Mouse (Mus musculus) spleen, postnatal 14 days (tissue): ENCODE data around the gene Atp8a2.

Experiments
- DNase-seq, 2 experiments: peaks; one replicate each; pipeline ENCODE4 v3.0.0; 2021 to 2022; ENCODE audit warnings: low spot score in 2 of 2

Gene Atp8a2

DNA sequence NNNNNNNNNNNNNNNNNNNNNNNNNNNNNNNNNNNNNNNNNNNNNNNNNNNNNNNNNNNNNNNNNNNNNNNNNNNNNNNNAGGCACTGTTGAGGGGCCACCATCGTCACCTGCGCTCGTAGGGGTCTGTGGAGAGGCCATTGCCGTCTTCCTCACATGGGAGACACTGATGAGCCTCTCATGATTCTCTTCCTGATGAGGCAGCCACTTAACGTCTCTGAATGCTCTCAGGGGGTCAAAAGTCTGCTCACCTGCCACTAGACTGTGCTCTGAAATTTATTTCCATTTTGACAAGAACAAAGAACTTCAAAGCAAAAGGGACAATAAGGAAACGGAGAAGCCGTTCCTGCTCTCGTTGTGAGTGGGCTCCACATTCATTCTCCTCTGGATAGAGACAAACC is 277.1 kb downstream of the Atp8a2 start:
- DNase-seq = no peak

DNA sequence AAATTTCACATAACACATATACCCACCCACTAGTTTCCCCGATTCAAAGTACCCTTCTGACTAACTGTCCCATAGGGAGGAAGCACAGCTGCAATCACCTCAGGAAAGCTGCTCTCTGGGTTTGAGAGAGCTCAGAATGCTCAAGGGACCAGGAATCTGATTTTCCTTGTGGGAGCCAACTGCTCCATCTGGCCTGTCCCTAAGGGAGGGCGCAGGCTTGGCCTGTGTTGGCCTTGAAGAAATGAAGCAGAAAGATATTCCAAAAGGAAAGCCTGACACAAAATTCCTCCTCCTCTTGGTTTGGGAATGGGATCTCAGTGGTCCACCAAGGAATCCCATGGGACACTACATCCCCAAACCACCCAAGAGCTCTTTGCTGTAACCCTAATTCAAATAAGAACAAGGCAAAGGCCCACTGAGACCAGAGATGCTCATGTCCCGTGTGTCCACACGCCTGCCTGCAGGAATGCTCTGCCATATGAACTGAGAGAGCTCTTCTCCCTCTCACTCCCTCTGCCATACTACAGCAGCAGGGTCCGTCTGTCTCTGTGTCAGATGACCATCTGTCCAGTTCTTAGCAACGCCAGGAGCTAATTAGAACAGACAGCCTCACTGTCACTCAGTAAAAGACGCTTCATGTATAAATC is 293.4 kb downstream of the Atp8a2 start:
- no peak for DNase-seq

DNA sequence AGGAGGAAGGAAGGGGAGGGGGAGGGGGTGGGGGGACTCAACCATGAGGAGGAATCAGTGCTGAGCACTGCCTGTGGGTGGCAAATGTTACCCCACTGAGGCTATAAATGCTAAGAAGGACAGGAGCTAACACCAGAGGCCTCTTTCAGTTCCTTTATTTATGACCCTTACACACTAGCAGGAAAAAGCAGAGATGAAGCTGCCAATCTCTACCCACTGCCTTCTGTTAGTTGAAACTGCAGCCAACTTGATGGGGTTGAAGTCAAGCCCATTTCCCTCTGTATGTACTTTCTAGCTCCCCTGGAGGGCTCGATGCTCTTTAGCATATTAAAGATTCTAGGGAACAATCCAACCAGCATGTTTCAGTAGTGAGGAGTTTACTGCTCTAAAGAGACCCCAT is 303.0 kb downstream of the Atp8a2 start:
- no peak for DNase-seq

DNA sequence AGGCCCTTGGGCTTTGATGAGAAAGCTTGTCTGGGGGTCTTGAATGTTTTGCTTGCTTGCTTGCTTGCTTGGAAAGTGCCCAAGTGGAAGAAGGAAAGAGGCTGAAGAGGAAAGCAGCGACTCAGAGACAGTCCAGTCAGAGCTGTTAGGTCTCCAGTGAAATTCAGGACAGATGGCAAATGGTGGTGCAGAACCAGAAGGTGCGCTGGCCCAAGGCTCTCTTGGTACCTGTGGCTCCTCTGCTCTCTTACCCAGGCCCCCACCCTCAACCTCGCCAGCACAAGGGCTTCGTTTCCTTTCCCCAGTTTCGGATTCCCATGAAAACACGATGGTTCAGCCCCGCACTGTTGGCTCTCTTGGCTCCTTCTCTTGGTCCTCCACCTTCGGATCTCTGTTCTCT is 304.9 kb downstream of the Atp8a2 start:
- no peak for DNase-seq

DNA sequence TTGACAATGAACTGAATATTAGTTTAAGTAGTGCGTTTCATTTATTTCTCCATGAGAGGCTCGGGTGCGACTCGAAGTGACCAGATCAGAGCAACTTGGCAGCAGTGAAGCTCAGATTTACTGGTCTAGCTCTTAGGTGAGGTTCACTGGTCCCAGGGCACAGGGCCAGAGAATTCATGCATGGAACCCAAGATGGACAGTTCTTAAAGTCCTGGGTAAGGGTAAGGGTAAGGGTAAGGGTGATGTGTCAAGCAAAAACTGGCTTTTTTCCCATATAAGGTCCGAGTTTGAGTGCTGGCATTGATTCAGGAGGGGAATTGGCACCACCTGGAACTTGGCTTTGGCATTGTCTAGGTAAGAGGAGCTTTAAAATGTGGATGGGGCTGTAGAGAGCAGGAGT is 305.5 kb downstream of the Atp8a2 start:
- no peak for DNase-seq

DNA sequence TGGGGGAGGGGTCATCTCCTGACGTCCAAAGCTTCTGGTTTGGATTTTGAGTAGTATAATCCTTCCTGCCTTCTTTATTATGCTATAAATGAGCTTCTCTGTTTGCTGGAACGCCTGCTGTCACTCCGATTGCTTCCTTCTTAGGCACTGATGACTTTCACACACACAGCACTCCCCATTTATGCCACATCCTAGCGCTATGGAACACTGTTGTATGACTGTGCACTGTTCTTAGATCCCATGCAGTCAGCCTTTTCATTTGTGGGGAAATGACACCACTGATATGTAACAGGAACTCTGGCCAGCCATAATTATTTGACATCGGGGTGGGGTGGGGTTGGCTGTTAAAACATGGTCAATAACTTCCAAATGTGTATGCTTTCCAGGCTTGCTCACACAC is 306.2 kb downstream of the Atp8a2 start:
- no peak for DNase-seq

DNA sequence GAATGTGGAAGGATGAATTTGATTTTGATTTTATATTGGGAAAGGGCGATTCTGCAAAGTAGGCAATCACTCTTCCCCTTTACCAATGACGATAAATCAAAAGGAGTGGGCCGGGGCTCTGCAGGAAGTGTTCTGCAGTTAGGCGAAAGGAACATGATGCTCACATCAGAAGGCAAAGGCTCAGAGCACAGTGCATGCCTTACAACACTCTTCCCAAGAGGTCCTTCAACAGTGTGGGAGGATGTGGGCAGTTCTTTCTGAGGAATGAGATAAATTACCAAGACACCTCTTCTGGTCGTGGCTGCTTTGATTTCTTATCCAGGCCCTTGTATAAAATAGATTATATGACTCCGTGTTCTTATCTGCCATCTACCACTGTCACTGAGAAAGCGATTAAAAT is 306.9 kb downstream of the Atp8a2 start:
- DNase-seq = no peak

DNA sequence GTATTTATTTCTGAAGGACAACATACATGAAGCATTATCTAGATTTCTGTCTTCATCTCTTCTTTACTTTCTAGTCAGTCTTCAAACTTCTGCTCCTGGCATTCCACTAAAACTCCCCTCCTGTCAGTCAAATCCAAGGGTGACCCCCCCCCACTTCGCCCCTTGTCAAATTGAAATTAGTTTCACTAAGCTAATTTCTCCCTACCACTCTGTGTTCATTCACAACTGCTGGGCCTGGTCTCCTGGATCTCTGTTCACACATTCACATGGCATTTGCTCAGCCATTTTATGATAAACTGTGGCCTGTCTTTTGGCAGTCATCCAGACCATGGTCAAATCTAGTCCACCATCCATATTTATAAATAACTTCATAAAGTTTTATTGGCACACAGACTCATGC is 308.5 kb downstream of the Atp8a2 start:
- no peak for DNase-seq

DNA sequence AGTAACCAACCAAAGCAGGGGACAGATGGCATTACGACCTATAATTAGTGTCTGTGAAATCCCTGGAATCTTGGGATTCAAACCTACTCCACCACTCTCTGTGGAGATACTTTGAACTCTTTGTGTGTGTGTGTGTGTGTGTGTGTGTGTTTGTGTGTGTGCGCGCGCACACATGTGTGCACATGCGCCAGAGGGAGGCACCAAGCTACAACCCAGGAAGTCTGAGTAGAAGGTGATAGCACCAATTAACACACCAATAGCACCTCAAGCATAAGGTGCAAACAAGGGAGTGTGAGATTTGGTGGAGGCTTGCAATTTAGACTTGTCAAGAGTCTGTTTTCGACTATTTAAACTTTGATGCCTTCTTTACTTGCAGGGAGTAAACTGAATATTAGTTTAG is 308.9 kb downstream of the Atp8a2 start:
- DNase-seq = no peak

DNA sequence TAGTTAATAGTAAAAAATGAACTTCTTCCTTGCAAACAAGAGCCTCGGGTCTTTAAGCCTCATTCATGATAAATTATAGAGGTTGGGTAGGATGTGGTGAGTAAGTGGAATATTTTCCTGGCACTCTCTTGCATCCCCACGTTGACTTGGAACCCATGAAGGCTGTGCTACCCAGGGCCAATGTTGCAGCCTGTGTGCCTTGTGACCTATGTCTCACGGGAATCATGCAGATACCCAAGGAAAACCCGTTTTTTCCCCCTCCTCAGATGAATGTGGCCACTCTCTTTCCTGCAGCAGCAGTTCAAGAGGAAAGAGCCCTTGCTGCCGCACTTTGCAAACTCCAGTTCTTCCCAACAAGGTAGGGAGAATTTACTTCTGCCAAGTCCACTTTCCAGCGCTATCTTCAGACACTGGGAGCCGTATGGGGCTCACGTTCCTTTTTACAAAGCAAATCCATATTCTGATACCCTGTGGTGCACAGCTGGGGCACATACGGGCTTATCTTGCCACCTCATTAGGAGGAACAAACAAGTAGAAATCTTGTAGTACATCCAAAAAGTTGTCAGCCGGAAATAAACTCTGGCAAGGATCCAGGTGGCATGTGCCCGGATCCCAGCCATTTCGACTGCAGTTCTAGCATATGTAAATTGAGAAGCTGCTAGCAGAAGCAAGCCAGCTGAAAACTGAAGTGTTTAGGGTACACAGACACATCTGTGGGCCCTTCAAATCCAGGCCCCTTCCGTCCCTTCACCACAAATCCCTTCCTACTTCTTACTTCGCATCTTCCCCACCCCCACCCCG is 309.7 kb downstream of the Atp8a2 start:
- DNase-seq = no peak

DNA sequence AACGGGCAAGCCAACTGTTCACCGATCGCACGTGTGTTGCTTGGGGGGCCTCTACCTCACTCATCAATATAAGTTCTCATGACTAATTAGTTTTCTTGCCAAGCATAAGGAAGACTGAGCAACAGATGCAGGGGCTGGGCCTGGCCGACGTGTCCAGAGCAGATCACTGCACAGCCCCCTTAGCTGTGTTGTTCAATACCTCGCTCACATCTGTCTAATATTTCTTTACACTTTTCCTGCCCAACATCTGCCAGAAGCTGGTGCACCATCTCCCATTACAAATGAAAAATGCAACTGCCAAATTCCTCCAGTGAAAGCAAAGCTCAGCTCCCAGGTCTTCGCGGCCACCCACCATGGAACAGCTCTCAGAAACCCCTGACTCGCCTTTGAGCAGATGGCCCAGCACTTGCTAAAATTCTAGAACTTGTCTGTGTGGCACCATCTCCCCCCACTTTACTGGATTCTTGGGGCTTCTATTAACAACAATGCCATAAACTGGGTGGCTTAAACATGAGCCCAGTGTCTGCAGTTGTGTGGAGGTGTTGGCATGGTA is 313.4 kb downstream of the Atp8a2 start:
- DNase-seq = no peak

DNA sequence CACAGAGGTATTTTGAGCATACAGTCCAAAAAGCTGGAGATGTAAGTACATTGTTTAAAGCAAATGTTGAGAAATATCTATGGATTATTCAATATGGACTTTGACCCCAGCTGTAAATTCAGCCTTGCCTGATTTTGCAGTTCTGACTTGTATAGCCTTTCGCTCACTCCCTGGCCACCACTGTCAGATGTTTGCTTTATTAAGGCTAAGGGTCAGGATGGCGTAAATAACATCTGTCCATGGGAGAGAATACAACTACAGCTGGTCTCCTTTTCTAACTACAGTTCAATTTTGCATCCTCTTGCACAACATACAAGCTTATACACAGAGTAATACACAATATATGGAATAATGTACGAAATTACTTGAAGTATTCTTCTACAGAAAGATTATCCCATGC is 316.1 kb downstream of the Atp8a2 start:
- DNase-seq = no peak

DNA sequence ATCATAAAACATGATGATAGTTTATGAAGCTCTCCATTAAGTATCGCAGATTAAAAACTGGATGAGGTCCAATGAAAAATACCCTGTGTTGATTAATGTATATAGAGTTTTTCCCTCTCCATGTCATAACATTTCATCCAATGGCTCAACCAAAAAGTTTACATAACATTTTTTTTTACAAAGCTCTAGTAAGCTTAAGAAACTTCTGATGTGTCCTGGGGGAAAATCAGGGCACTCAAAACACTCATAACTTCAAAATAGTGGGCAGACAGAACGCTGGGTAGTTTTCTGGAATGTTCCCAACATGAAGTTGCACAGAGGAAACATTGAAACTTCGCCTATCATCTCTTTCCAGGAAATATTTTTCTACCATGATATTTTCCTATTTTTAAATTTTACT is 318.7 kb downstream of the Atp8a2 start:
- no peak for DNase-seq

DNA sequence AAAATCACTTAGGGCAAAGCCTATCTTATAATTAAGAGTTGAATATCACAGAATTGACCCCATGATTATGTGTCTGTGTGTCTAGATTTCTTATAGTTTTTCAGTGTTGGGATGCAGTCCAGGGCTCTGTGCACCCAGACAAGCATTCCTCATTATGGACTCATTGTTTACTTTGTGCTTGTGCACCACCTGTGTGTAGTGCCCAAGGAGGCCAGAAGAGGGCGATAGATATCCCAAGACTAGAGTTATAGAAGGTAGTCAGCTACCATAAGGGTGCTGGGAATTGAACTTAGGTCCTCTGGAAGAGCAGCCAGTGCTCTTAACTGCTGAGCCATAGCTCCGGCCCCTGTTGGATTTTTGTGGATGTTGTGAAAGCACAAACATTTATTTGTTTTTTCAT is 320.5 kb downstream of the Atp8a2 start:
- DNase-seq = no peak

DNA sequence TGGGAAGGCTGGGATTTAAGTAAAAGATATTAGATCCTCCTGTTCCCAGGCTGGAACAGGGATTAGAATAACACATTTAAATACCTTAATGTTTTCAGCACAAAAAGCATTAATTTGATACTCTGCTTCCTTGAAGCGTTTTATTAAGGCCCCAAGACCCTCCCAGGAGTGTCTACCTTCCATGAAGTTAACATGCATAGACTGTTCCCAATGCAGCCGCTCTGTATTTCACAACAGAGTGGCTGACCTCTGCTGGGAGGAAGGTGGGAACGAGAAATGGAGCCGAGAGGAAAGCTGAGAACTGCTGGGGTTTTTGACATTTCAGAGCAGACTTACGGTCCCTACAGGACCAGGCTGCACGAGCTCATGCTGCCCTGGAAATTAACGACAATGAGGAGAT is 328.6 kb downstream of the Atp8a2 start:
- no peak for DNase-seq

DNA sequence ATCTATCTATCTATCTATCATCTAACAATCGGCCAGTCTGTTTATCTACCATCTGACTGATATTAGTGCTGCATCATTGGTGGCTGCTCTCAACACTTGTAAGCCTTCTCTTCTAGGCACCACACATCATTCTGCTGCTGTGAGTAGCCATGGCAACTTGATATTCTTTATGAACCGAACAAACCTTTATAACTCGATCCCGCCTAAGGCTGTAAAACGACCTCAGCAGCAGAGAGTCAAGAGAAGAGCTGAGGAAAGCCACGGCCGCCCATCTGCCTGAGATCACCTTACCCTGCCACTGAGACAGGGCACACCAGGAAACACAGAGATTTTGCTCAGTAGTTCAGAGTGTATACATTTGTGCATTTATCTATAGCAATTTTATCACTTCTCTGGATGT is 329.2 kb downstream of the Atp8a2 start:
- no peak for DNase-seq

DNA sequence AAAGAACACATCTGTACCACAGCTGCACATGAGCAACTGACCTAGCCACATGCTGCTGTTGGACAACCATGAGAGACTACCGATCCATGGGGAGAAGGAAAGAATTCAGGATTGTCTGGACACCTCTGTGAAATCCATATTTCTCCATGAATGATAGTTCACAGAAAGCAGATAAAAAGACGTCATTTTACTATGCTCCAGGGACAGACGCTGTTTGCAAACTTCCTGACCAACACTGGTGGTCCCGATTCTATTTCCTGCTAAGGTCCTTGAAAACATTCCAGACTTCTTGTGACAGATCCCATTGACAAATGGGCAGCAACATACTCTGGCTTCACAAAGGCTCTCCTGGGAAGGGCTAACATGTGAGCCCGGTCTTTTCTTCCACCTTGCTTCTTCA is 331.0 kb downstream of the Atp8a2 start:
- no peak for DNase-seq

DNA sequence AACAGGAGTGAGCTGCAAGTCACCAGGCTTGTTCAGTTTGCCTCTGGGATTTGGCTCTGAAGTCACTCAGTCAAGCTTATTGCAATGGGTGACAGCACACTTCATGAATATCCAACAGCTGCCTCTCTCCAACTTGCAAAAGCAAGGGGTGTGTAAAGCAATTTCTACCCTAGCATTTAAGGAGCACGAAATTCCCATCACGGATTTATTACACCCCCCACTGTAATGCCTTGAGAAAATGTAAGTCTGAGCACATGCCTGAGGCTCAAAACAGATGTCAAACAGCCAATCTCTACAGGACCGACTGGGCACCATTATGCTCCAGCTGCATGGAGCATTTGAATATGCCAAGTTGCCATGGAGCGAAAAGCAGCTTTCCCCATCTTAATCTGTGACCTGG is 334.6 kb downstream of the Atp8a2 start:
- DNase-seq = no peak

DNA sequence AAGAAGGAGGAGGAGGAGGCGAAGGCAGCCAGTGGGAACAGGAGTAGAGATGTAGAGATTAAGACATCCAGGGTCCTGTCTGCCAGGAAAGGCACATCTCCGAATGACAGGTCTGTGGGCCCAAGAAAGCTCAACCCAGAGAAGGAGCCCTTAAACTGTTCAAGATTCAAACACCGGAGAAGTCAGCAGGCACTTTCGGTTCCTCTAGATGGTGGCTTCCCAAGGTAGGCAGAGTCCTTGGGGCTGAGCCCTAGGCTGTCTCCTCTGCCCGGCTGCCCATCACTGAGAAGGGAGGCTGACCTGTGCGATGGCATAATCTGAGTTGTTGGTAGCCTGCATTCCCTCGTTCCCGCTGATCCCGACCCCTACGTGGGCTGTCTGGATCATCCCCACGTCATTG is 337.1 kb downstream of the Atp8a2 start:
- no peak for DNase-seq

DNA sequence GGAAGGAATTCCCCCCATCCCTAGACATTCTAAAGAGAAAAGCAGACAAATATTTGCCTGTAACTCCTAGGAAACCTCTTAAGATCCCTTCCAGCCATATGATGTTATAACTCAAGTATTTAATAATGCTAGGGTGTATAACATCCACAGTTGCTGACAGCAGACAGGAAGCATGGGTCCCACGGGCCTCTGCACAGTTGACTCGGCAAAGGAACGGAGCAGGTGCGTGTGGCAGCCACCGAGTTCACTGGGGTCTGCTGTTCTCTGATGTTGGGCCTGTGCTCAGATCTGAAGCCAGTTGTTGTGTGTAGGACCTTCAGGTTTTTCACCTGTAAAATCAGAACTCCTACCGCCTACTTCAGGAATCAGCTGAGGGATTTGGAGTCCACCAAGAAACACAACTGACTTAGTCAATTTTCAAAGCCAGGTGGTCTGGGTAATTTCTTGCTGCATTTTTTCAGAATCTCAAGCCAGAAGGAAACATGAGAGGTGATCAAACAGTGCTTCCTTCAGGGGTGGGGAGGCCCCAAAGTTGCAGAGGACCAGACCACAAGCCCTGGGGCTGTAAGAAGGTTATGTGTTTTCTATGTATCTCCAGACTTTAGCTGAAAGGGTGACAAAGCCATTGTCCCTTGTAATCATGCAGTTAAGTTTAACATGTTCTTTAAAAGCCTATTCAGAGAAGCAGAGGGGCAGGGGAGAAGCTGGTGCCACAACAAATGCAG is 338.3 kb downstream of the Atp8a2 start:
- no peak for DNase-seq

DNA sequence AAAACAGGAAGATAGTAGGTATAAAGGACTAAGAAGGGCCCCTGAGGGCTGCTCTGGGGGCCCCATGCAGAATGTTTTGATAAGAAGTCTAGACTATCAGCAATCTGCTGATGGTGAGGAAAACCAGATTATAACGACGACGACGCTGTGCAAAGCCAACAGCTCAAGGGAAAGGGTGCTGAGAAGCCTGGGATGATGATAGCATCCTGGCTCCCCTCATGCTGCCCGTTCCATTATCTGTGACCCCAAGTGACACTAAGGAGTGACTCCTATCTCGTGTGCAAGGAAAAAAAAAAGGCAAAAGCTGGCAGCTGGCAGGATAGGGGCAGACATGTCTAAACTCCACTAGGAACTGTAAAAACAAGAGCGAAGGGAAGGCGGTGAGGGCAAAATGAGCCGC is 343.8 kb downstream of the Atp8a2 start:
- DNase-seq = no peak

DNA sequence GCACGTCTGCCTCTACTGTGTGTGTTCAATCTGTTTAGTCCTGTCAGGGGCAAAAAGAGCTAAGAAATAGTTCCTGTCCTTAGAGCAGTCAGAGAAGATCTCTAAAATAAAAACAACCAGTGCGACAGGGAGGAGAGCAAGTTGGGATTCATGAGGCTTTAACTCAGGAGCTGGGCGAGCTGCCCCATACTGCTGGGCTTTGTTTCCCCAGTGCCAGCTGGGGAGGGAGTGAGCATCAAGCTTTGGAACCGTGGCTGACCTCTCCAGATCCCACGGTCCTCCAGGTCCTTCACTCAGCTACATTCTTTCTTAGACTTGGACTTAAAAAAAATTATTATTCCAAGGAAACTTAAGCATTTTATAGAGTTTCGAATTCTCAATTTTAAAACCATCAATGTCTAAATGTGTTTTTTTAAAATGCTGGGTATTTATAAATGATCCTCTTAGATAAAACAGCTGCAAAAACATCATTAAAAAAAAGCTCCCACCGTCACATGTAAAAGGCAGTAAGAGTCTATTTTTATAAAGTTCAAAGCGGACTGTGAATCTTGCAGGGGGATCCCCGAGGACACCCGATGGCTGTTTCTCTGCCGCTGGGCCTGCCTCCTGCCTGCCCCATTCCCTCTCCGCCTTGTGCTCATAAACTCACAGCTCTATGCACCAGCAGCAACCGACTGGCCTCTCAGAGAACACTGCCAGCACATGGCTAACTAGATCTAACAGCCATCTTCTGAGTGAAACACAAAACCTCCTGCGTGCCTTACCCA is 350.2 kb downstream of the Atp8a2 start:
- DNase-seq = no peak
